Mouse (Mus musculus) neural tube, embryonic 14.5 days (tissue): Measurements from ENCODE around the gene Mvb12a. TPM values are rescaled to one million over a fixed set of nuclear protein-coding genes. Genes with fewer than 3 reads are reported as not detected.

Experiments used
- ATAC-seq: fragments of 200-750 bp; cut with Nextera tagmentation; 2 replicates; pipeline ENCODE4 v1.8.0; 2017; ENCODE audit warnings: low read depth, mild to moderate bottlenecking, moderate TSS enrichment, moderate library complexity
- H3K27ac ChIP-seq: fragments of 300-500 bp; sonication (generic); 2 replicates; pipeline ENCODE4 v1.5.1; 2014; ENCODE audit warnings: low read depth, mild to moderate bottlenecking, control low read depth, low read length, moderate library complexity, mixed read lengths
- H3K27me3 ChIP-seq: fragments of 300-500 bp; sonication (generic); 2 replicates; pipeline ENCODE4 v1.6.1; 2014; ENCODE audit warnings: low read length; ENCODE audit not compliant: control insufficient read depth, insufficient read depth
- H3K36me3 ChIP-seq: fragments of 300-500 bp; sonication (generic); 2 replicates; pipeline ENCODE4 v1.6.1; 2014; ENCODE audit warnings: low read length, mixed read lengths; ENCODE audit not compliant: control insufficient read depth, insufficient read depth
- H3K4me1 ChIP-seq: fragments of 300-500 bp; sonication (generic); 2 replicates; pipeline ENCODE4 v1.6.1; 2014; ENCODE audit warnings: low read length; ENCODE audit not compliant: control insufficient read depth, insufficient read depth
- H3K4me2 ChIP-seq: fragments of 300-500 bp; sonication (generic); 2 replicates; pipeline ENCODE4 v1.6.1; 2014; ENCODE audit warnings: mild to moderate bottlenecking, low read depth, low read length, control low read depth
- H3K4me3 ChIP-seq: fragments of 300-500 bp; sonication (generic); 2 replicates; pipeline ENCODE4 v1.5.1; 2014; ENCODE audit warnings: low read depth, low read length, control low read depth, mixed read lengths
- H3K9ac ChIP-seq: fragments of 300-500 bp; sonication (generic); replicated peaks from 2 replicates; pipeline ENCODE4 v1.6.1; 2014; ENCODE audit warnings: low read depth, mild to moderate bottlenecking, control low read depth, low read length, mixed read lengths
- H3K9me3 ChIP-seq: fragments of 300-500 bp; sonication (generic); 2 replicates; pipeline ENCODE4 v1.6.1; 2016; ENCODE audit warnings: low read length; ENCODE audit not compliant: control insufficient read depth
- WGBS: fragments of 180-500 bp; shearing (Covaris S2); extraction: QIAGEN DNeasy Blood & Tissue Kit; methylation state at CpG from one replicate; pipeline ENCODE4 v1.1.7; 2014; 5-methylcytosine and 5-hydroxymethylcytosine counted together
- polyA plus RNA-seq: library from polyadenylated mRNA; unstranded; fragments of >200 nt; fragmentation: Nextera tagmentation; extraction: Ambion mirVana; gene quantifications from 2 replicates; pipeline ENCODE4 v1.2.1, GENCODE M21; 2014

Gene Mvb12a
- polyA plus RNA-seq, 1 experiment from 2014 or later, result 69.0 TPM

DNA sequence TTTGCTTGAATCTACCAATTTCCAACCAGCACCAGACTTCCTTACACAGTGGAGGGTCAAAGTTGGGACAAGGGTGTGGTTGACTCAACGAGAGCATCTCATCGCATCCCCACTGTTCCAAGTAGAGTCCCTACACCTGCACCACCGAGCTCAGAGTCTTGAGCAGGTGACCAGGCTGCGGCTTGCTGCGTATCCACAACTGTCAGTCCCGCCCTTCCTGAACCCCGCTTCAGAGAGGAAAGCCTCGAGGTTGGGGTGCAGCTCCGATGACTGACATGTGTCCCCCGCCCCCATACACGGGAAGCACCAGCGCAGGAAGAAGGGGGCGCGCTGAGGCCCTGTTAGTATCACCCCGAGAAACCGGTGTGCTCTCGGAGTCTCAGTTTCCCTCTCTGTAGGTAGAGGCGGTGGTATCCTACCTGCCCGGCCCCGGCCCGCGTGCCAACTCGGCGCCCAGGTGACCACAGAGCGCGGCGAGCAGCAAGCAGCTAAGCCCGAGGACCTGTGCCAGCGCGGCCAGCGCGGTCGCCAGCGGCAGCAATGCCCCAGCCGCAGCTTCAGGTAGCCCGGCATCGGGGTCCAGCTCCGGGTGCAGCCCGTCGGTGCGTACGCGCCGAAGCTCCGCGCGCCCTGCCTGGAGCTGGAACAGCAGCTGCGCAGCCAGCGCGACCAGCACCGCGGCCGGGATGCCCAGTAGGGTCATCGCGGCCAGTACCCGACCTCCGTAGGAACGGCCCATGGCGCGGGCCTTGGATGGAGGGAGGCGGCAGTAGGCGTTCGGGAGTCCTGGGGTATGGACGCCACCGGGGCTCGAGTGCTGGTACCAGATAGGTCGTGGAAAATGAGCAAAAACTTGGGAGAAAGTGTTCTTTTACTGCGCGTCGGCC, 15.6 kb downstream of the Mvb12a start, which contains the start of gene Tmem221:
Gene Tmem221 (minus strand): TSS at position 801 of the 887 bp plus-strand sequence.
- Histone ChIP-seq H3K36me3 (no peaks in the 10 kb centered on the region), H3K9me3 (no peaks in the 10 kb centered on the region), H3K9ac (no peak within 1 kb of the TSS), H3K4me3 (peak within 1 kb of the TSS; percentile 15; the same call in 1 of the 2 replicates), H3K27me3 (peaks cover 60% of the 10 kb centered on the region), H3K4me2 (peak within 1 kb of the TSS; percentile 35; the same call in 1 of the 2 replicates), H3K27ac (no peak within 1 kb of the TSS), H3K4me1 (peaks cover 5% of the 10 kb centered on the region; the same call in 1 of the 2 replicates)
- WGBS, result 5% methylated on average over 64 of the region's 70 CpGs
- ATAC-seq, result no peak

DNA sequence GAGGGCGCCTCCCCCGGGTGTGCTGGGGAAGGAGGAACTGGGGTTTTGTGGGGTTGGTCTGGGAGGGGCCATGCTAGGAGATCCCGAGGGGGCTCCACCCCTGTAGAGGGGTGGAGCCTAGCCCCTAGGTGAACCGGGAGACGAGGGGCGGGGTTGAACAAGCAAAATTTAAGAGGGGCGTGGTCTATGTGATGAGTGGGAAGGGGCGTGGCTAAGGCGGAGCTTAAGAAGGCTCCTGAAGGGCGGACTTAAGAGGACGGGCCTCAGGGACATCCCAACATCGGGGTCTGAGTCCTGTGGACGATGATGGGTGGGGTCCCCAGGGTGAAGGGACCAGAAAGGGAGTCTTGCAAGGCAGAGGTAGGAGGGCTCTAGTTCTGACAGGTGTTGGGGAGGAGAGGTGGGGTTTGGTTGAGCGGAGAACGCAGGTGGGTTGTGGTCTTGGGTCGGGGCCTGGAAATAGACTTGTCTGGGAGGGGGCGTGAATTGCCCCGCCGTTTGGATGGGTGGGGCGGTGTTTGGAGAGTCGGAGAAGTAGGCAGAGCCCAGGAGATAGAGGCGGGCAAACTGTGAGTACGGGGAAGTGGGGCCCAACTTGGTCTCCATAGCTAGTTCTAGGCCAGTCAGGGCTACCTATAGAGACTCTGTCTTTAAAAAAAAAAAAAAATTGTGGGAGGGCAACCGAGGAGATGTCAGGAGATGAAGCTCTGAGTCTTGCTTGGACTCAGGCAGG, 16.4 kb downstream of the Mvb12a start:
- 1% methylated on average over 24 of the region's 24 CpGs for WGBS
- ATAC-seq, result no peak
- H3K9ac ChIP-seq, result no peak overlapping the region
- H3K4me1 ChIP-seq, result peaks cover 5% of the 10 kb centered on the region; the same call in 1 of the 2 replicates
- no peaks in the 10 kb centered on the region for H3K36me3 ChIP-seq
- peak overlapping the region; percentile 15; the same call in 1 of the 2 replicates for H3K4me3 ChIP-seq
- peaks cover 60% of the 10 kb centered on the region for H3K27me3 ChIP-seq
- no peak overlapping the region for H3K27ac ChIP-seq
- no peaks in the 10 kb centered on the region for H3K9me3 ChIP-seq
- peak overlapping the region; percentile 35; the same call in 1 of the 2 replicates for H3K4me2 ChIP-seq

DNA sequence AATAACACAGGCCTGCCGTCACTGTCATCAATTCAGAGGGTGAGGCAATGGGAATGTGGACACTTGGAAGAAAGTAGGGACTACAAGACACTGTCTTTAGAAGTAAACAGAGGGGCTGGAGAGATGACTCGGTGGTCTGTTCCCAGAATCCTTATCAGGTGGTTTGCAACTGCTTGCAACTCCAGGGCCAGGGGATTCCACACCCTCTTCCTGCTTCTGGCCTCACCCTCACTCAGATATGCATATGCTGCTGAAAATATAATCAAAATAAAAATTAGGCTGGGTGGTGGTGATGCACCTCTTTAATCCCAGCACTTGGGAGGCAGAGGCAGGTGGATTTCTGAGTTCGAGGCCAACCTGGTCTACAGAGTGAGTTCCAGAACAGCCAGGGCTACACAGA, 17.3 kb downstream of the Mvb12a start:
- no peak for ATAC-seq
- H3K4me3 ChIP-seq, result no peak overlapping the region
- WGBS, result 80% methylated on average over 3 of the region's 3 CpGs
- H3K36me3 ChIP-seq, result no peaks in the 10 kb centered on the region
- H3K4me2 ChIP-seq, result no peak overlapping the region
- H3K27ac ChIP-seq, result no peak overlapping the region
- H3K27me3 ChIP-seq, result peaks cover 60% of the 10 kb centered on the region
- H3K9me3 ChIP-seq, result no peaks in the 10 kb centered on the region
- peaks cover 5% of the 10 kb centered on the region; the same call in 1 of the 2 replicates for H3K4me1 ChIP-seq
- no peak overlapping the region for H3K9ac ChIP-seq

DNA sequence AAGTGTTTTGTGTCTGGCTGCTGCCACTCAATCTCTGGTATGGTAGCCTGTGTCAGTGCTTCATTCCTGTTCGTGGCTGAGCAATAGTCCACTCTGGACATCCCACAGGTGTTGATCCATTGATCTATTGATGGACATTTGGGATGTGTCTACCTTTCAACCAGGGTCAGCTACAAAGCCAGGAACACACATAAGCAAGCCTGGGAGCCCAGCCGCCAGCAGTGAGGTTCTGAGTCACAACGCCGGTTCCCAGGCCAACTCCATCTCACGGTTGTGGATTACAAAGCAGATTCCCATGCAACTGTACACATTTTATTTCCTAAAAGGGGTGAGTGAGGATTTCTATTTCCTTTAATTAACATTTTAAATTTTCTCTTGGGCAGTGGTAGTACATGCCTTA, 18.0 kb downstream of the Mvb12a start:
- no peak overlapping the region for H3K9ac ChIP-seq
- WGBS, result 82% methylated on average over 5 of the region's 5 CpGs
- H3K36me3 ChIP-seq, result no peaks in the 10 kb centered on the region
- H3K9me3 ChIP-seq, result no peaks in the 10 kb centered on the region
- H3K4me3 ChIP-seq, result no peak overlapping the region
- H3K27me3 ChIP-seq, result peaks cover 60% of the 10 kb centered on the region
- no peak overlapping the region for H3K4me2 ChIP-seq
- H3K27ac ChIP-seq, result no peak overlapping the region
- ATAC-seq, result no peak
- H3K4me1 ChIP-seq, result peaks cover 5% of the 10 kb centered on the region; the same call in 1 of the 2 replicates

DNA sequence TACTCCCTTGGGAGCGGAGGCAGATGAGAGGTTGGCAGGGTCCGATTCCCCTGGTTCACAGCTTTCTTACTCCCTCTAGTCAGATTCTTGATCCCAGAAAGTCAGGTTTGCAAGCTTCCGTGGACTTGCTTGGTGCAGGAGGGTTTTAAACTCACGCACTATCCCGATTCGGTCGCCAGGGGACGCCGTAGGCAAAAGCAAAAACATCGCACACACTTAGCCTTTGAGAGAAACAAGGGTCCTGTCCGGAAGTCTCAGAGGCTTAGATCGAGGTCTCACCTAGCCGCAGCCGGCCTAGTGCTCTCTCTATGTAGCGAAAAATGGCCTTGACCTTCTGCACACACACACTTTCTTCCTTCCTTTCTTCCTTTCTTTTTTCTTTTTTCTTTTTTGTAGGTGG, 18.7 kb downstream of the Mvb12a start:
- Histone ChIP-seq H3K9me3 (no peaks in the 10 kb centered on the region), H3K36me3 (no peaks in the 10 kb centered on the region), H3K27ac (no peak overlapping the region), H3K4me3 (no peak overlapping the region), H3K4me1 (peaks cover 5% of the 10 kb centered on the region; the same call in 1 of the 2 replicates), H3K4me2 (no peak overlapping the region), H3K27me3 (peaks cover 59% of the 10 kb centered on the region), H3K9ac (no peak overlapping the region)
- peak; percentile 48; the same call in 1 of the 2 replicates for ATAC-seq
- WGBS, result 4% methylated on average over 15 of the region's 15 CpGs

DNA sequence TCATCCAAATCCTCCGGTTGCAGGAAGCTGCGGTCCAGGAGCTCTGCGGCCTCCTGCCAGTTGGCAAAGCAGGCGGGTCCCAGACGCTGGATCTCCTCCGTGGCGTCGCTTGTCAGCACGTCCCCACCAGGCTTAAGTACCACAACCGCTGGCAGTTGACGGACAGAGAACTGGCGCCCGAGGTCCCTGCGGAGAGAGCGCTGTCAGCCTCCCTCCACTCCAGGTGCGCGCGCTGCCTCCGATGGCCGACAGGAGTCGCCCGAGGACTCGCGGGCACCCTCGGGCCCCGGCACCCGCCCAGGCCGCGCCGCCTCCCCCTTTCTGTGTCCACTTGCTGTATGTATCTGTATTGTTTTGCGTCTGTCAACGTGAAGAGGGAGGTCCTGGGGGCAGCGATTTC, 20.0 kb downstream of the Mvb12a start:
- no peaks in the 10 kb centered on the region for H3K36me3 ChIP-seq
- 0 out of 2 replicates have a peak overlapping the region, but pooled peaks have one; percentile 16 for H3K9ac ChIP-seq
- H3K9me3 ChIP-seq, result no peaks in the 10 kb centered on the region
- peak; percentile 26; the same call in 1 of the 2 replicates for ATAC-seq
- WGBS, result 1% methylated on average over 33 of the region's 33 CpGs
- no peak overlapping the region for H3K27ac ChIP-seq
- peaks cover 46% of the 10 kb centered on the region for H3K27me3 ChIP-seq
- H3K4me1 ChIP-seq, result peaks cover 5% of the 10 kb centered on the region; the same call in 1 of the 2 replicates
- H3K4me3 ChIP-seq, result peak overlapping the region; percentile 20; the same call in 1 of the 2 replicates
- peak overlapping the region; percentile 32; the same call in 1 of the 2 replicates for H3K4me2 ChIP-seq

DNA sequence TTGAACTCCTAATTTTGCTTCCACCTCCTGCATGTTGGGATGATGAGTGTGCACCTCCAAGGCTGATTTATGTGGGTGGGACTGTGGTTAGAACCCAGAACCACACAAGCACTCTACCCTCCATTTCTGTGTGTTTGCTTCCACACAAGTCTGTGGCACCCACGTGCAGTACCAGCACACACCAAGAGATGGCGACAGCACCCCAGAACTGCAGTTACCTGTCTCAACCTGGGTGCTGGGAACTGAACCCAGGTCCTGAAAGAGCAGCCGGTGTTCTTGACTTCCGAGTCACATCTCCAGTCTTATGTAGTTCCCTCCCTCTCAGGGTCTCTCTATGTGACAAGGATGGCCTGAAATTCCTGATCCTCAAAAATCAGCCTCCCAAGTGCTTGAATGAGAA, 21.3 kb downstream of the Mvb12a start:
- ATAC-seq, result no peak
- 85% methylated on average over 4 of the region's 4 CpGs for WGBS
- Histone ChIP-seq H3K4me3 (no peak overlapping the region), H3K4me1 (no peaks in the 10 kb centered on the region; the same call in 1 of the 2 replicates), H3K36me3 (no peaks in the 10 kb centered on the region), H3K27ac (no peak overlapping the region), H3K27me3 (peaks cover 35% of the 10 kb centered on the region), H3K9me3 (no peaks in the 10 kb centered on the region), H3K4me2 (no peak overlapping the region), H3K9ac (no peak overlapping the region)

DNA sequence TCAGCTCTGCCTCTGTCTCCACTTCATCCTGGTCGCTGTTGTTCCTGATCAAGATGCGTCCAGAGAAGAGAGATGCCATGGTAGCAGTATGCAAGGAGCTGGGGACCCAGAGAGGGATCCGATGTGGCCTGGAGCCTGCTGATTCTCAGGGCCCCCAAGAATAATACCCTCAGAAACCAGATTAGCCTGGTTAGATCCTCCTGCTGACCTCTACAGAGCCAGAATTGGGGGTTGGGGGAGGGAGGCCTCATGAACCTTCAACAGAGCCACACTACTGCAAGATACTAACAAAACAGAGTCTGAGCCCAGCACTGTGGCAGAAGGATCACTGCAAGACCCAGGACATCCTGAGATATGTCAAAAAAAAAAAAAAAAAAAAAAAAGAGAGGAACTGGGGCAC, 23.8 kb downstream of the Mvb12a start, which contains the start of gene Nxnl1:
Gene Nxnl1 (minus strand): TSS at position 101 of the 400 bp plus-strand sequence.
- H3K9me3 ChIP-seq, result no peaks in the 10 kb centered on the region
- ATAC-seq, result no peak
- no peak within 1 kb of the TSS for H3K27ac ChIP-seq
- H3K4me3 ChIP-seq, result no peak within 1 kb of the TSS
- H3K9ac ChIP-seq, result no peak within 1 kb of the TSS
- H3K4me2 ChIP-seq, result no peak within 1 kb of the TSS
- 75% methylated on average over 3 of the region's 3 CpGs for WGBS
- peaks cover 6% of the 10 kb centered on the region for H3K4me1 ChIP-seq
- no peaks in the 10 kb centered on the region for H3K36me3 ChIP-seq
- H3K27me3 ChIP-seq, result peaks cover 15% of the 10 kb centered on the region
